Mouse (Mus musculus) lung, adult 2 months (tissue): ENCODE data around the gene Serpina16. TPM values are rescaled to one million over a fixed set of nuclear protein-coding genes. Genes with fewer than 3 reads are reported as not detected.
A peak's percentile ranks its signal among the peaks of the same experiment; 100 is the strongest.

Experiments used
- DNase-seq: peaks from one replicate; pipeline ENCODE4 v3.0.0; 2022
- H3K4me1 ChIP-seq: fragments of 200-500 bp; 2 replicates; pipeline ENCODE4 v1.6.1; 2011; ENCODE audit warnings: low read length; ENCODE audit not compliant: control insufficient read depth, insufficient read depth
- H3K4me3 ChIP-seq: fragments of 200-500 bp; replicated peaks from 2 replicates; pipeline ENCODE3; 2011; ENCODE audit warnings: low read depth, mild to moderate bottlenecking, control low read depth, low read length; ENCODE audit errors: extremely low read depth
- CTCF ChIP-seq: fragments of 200-500 bp; IDR thresholded peaks from 2 replicates; pipeline ENCODE4 v1.5.1; 2011; ENCODE audit warnings: mild to moderate bottlenecking, low read length, control low read depth; ENCODE audit not compliant: insufficient read depth
- POLR2A ChIP-seq: fragments of 200-500 bp; IDR thresholded peaks from 2 replicates; pipeline ENCODE4 v1.6.1; 2011; ENCODE audit warnings: low read depth, mild to moderate bottlenecking, control low read depth, low read length, borderline replicate concordance; ENCODE audit errors: extremely low read depth
- WGBS: fragments of 180-500 bp; shearing (Covaris S2); methylation state at CpG from one replicate; pipeline ENCODE4 v1.1.7; 2018; 5-methylcytosine and 5-hydroxymethylcytosine counted together
- polyA plus RNA-seq: library from polyadenylated mRNA; depleted of rRNA; stranded (reverse); fragments of >200 nt; gene quantifications from 2 replicates; pipeline ENCODE4 v1.2.3, GENCODE M21; 2012; rRNA removed

Serpina16 gene
- polyA plus RNA-seq = not detected in 2 replicates

- TF ChIP-seq CTCF = no peak
- no peak for TF ChIP-seq POLR2A
- no peak for DNase-seq
- WGBS = 81% methylated on average over 1 of the region's 1 CpGs
- Histone ChIP-seq H3K4me1 (0 out of 2 replicates have a peak, but pooled peaks cover 2% of the 10 kb centered on the region), H3K4me3 (no peak within 1 kb of the TSS)
Observed at GRCm38 (mm10) chr12:103676039-103676438, at the start of gene Serpina16. TSS of gene Serpina16 (minus strand) at chr12:103676139.

GRCm38 (mm10) chr12:103711537-103711936, 35.6 kb upstream of the Serpina16 start:
- WGBS = 69% methylated on average over 3 of the region's 3 CpGs
- Histone ChIP-seq H3K4me1 (no peaks in the 10 kb centered on the region), H3K4me3 (no peak overlapping the region)
- no peak for DNase-seq
- no peak for TF ChIP-seq POLR2A
- TF ChIP-seq CTCF = peak; percentile 26; the same call in 1 of the 2 replicates

- WGBS = 58% methylated on average over 1 of the region's 1 CpGs
- DNase-seq = no peak
- TF ChIP-seq POLR2A = no peak
- TF ChIP-seq CTCF = peak; percentile 10; the same call in 1 of the 2 replicates
- no peaks in the 10 kb centered on the region for H3K4me1 ChIP-seq
- no peak overlapping the region for H3K4me3 ChIP-seq
Observed at GRCm38 (mm10) chr12:103710405-103710804, 34.5 kb upstream of the Serpina16 start.

GRCm38 (mm10) chr12:103706113-103706512, 30.2 kb upstream of the Serpina16 start:
- DNase-seq = no peak
- 43% methylated on average over 4 of the region's 4 CpGs for WGBS
- H3K4me3 ChIP-seq = no peak overlapping the region
- H3K4me1 ChIP-seq = no peaks in the 10 kb centered on the region
- no peak for TF ChIP-seq POLR2A
- no peak for TF ChIP-seq CTCF

DNA sequence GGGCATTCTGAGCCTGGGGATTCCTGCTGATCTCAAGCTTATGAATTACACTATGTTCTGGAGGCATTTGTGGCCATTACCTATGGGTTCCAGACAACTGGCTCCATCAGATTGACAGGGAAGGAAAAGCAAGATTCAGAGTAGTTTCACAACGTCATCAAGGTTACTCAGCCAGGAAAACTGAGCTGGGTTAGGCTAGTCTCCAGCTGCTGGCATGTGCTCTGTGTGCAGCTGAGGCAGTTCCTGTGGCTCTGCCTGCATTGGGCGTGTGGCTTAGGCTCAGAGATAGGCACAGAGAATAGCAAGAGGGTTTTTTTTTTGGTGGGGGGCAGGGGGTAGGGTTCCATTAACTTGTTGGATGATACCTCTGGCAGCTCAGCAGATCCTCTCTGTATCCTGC, 29.6 kb upstream of the Serpina16 start:
- DNase-seq = no peak
- Histone ChIP-seq H3K4me1 (no peaks in the 10 kb centered on the region), H3K4me3 (no peak overlapping the region)
- TF ChIP-seq CTCF = no peak
- TF ChIP-seq POLR2A = no peak
- 33% methylated on average over 2 of the region's 2 CpGs for WGBS

DNA sequence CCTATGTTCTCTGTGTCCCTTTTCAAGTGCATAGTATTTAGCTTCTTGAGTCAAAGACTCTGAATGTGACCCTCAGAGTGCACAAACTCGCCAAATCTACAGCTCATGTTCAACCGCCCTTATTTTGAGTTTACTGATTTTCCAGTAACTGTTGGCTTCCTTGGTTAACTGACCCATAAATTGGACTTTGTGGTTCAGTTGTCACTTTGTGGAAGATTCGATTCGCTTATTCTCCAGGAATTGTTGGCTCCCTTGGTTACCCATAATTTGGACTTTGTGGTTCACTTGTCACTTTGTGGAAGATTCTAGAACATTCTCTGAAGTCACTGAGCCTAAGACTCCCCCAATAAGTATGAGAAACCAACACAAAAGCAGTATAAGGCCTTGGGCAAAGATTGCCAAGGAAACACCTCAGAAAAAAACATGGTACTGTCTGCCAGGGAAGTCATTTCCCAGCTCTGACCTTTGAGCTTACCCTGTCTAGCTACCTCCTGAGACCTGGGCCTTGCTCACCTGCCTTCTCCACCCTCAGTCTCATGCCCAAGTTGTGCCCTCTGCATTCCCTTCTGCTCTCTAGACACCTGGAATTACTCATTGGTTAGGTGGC, 24.3 kb upstream of the Serpina16 start:
- Histone ChIP-seq H3K4me1 (no peaks in the 10 kb centered on the region), H3K4me3 (no peak overlapping the region)
- no peak for TF ChIP-seq POLR2A
- no peak for TF ChIP-seq CTCF
- WGBS = 83% methylated on average over 4 of the region's 4 CpGs
- no peak for DNase-seq

- WGBS = 81% methylated on average over 8 of the region's 8 CpGs
- Histone ChIP-seq H3K4me3 (no peak within 1 kb of the TSS), H3K4me1 (no peaks in the 10 kb centered on the region)
- TF ChIP-seq POLR2A (no peak), CTCF (no peak)
- DNase-seq = no peak
Observed at GRCm38 (mm10) chr12:103695429-103695828, 19.5 kb upstream of the Serpina16 start, which contains the start of gene Serpina1f. TSS of gene Serpina1f (minus strand) at chr12:103695529.

DNA sequence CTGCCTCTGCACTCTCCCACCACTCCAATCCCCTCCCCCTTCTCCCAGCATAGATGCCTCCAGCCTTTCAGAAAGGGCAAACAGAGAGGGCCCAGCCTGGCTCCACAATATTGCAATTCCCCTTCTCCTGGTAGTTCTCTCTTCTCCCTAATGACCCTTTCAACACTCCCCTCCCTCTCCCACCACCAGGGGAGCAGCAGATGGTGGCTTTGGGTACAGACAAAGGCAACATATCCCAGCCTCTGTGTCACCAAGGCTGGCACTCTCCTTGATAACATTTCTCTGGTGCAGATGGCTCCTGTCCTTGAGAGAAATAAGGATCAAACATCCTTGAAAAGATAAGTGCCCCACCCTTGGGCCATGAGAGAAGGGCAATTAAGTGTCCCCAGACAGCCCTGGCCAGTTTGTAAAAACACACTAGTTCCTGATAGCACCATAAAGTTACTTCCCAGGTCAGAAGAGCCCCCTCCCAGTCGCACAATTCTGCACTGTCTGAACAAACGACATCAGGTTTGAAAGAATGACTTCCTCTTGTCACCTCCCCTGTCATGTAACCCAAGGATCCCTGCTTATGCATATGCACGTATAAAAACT, 12.4 kb upstream of the Serpina16 start:
- H3K4me3 ChIP-seq = no peak overlapping the region
- DNase-seq = no peak
- 26% methylated on average over 3 of the region's 3 CpGs for WGBS
- TF ChIP-seq CTCF (no peak), POLR2A (no peak)
- no peaks in the 10 kb centered on the region for H3K4me1 ChIP-seq

GRCm38 (mm10) chr12:103687021-103687420, 11.1 kb upstream of the Serpina16 start:
- no peak for DNase-seq
- Histone ChIP-seq H3K4me3 (no peak overlapping the region), H3K4me1 (no peaks in the 10 kb centered on the region)
- TF ChIP-seq POLR2A (no peak), CTCF (no peak)
- WGBS = 42% methylated on average over 7 of the region's 7 CpGs

DNA sequence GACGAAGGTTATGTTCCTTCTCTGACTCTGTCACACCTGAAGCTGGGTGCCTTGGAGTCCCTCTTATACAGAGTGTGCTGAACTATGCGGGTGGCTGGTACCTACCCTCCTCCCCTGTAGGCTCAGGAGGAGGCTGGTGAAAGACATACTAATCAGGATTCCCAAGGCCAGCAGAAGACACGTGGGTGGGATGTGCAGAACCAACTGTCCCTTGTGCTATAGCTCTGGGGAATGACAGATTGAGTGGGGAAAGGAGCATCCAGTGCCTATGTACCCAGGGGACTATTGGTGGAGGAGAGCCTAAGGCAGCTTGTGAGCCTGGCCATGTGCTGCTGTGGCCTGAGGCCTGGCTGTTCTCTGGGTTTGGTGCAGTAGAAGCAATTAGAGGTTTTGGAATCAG, 10.1 kb upstream of the Serpina16 start:
- 63% methylated on average over 3 of the region's 3 CpGs for WGBS
- no peak for TF ChIP-seq POLR2A
- DNase-seq = no peak
- H3K4me3 ChIP-seq = no peak overlapping the region
- H3K4me1 ChIP-seq = no peaks in the 10 kb centered on the region

DNA sequence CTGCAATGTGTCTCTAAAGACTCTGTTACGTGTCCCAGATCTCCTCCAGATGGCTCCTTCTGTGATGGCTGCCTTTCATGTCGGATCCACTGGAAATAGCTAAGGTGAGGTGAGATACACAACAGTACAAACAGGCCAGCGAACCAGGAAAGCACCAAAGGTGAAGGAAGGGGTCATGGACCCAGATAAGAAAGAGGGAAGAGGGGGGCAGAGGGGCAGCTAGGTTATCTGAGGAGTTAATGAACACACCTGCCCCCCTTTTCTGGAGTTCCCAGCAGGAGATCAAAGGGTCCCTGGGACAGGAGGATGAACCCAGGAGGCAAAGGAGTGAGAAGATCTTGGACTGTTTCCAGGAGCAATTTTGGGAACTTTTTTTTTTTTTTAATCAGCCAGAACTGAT, 9.4 kb upstream of the Serpina16 start:
- H3K4me1 ChIP-seq = no peaks in the 10 kb centered on the region
- no peak for TF ChIP-seq POLR2A
- no peak for TF ChIP-seq CTCF
- no peak for DNase-seq
- no peak overlapping the region for H3K4me3 ChIP-seq
- 35% methylated on average over 3 of the region's 3 CpGs for WGBS
